Mouse (Mus musculus) myocyte (in vitro differentiated cells): Measurements from ENCODE around the gene Foxo3.

Experiments used
- E2F4 ChIP-seq: IDR thresholded peaks from one replicate; pipeline ENCODE4 v1.6.1; 2011; ENCODE audit warnings: mild to moderate bottlenecking, control low read depth, moderate library complexity; ENCODE audit not compliant: insufficient read depth
- MAX ChIP-seq: IDR thresholded peaks from one replicate; pipeline ENCODE4 v1.6.1; 2011; ENCODE audit warnings: low read depth, mild to moderate bottlenecking, control low read depth
- POLR2A ChIP-seq: IDR thresholded peaks from one replicate; pipeline ENCODE4 v1.6.1; 2011; ENCODE audit warnings: low read depth, mild to moderate bottlenecking, control low read depth, moderate library complexity; ENCODE audit not compliant: insufficient read length
- POLR2AphosphoS2 ChIP-seq: IDR thresholded peaks from one replicate; pipeline ENCODE4 v1.6.1; 2011; ENCODE audit warnings: low read depth, control low read depth; ENCODE audit not compliant: insufficient read length

GRCm38 (mm10) chr10:42192951-42193350 is 83.6 kb downstream of the Foxo3 start:
- no peak for TF ChIP-seq POLR2A
- TF ChIP-seq E2F4: no peak
- TF ChIP-seq POLR2AphosphoS2: no peak
- TF ChIP-seq MAX: no peak
